Mouse (Mus musculus): ENCODE results near the gene Cd79b.

DNA sequence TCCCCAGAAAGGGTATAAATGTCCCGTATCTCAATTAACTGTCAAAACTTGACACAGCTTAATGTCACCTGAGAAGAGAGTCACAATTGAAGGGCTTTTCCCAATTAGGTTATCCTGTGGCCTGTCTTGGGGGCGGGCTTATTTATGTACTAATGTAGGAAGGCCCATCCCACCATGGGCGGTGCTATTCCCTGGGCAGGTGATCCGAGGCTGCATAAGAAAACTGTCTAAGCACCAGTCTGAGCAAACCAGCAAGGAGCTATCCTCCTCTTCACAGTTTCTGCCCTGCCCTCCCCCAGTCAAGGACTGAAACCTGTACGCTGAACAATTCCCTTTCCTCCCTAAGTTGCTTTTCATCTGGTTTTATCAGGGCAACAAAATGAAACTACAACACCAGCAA, 24.2 kb downstream of the Cd79b start:
- TF ChIP-seq CTCF (IDR thresholded peaks at IDR 0.05; ENCODE audit: insufficient read depth, low read length) = no peak
- no peak for TF ChIP-seq POLR2A (IDR thresholded peaks at IDR 0.05; ENCODE audit: borderline replicate concordance, extremely low read depth, low read depth, low read length)

Data from lung, adult 2 months (tissue).